Mouse (Mus musculus): ENCODE results near the gene Epb41. TPM values are rescaled to one million over a fixed set of nuclear protein-coding genes. Genes with fewer than 3 reads are reported as not detected.

Epb41 gene
- polyA plus RNA-seq, 2 experiments: 113 to 153 TPM

GRCm38 (mm10) chr4:131907912-131908311, 167.2 kb downstream of the Epb41 start:
- Histone ChIP-seq H3K4me1 (replicated peaks; ENCODE audit: control insufficient read depth in 2 of 2, insufficient read depth in 2 of 2, low read length in 1 of 2) (no peaks in the 10 kb centered on the region; a peak in 1 of 4 replicates), H3K9me3 (ENCODE audit: control insufficient read depth, low read length) (no peaks in the 10 kb centered on the region), H3K27ac (no peak overlapping the region), H3K4me2 (ENCODE audit: low read depth) (no peak overlapping the region), H3K4me3 (ENCODE audit: insufficient read depth in 1 of 2, low read depth in 2 of 2, low read length in 2 of 2) (no peak overlapping the region), H3K27me3 (ENCODE audit: control insufficient read depth, insufficient read depth, low read length) (peaks cover 19% of the 10 kb centered on the region), H3K9ac (replicated peaks) (no peak overlapping the region), H3K36me3 (replicated peaks; ENCODE audit: control insufficient read depth, insufficient read depth, low read depth) (peaks cover 5% of the 10 kb centered on the region)
- DNase-seq (ENCODE audit: low read depth in 3 of 3, low spot score in 3 of 3) (no peak), ATAC-seq (ENCODE audit: insufficient read depth) (no peak)
- WGBS (ENCODE audit: insufficient replicate concordance): 85% methylated on average over 3 of the region's 3 CpGs
- no peak for TF ChIP-seq EP300 (IDR thresholded peaks at IDR 0.05; ENCODE audit: low read depth)
- TF ChIP-seq CTCF (IDR thresholded peaks at IDR 0.05; ENCODE audit: low read depth): peak; percentile 74

GRCm38 (mm10) chr4:131906423-131906822, 168.7 kb downstream of the Epb41 start:
- DNase-seq (ENCODE audit: low read depth in 3 of 3, low spot score in 3 of 3) (no peak), ATAC-seq (ENCODE audit: insufficient read depth) (no peak)
- 75% methylated on average over 6 of the region's 6 CpGs for WGBS (ENCODE audit: insufficient replicate concordance)
- H3K9me3 ChIP-seq (ENCODE audit: control insufficient read depth, low read length): no peaks in the 10 kb centered on the region
- peaks cover 14% of the 10 kb centered on the region for H3K36me3 ChIP-seq (replicated peaks; ENCODE audit: control insufficient read depth, insufficient read depth, low read depth)
- H3K4me1 ChIP-seq (replicated peaks; ENCODE audit: control insufficient read depth in 2 of 2, insufficient read depth in 2 of 2, low read length in 1 of 2): no peaks in the 10 kb centered on the region; a peak in 1 of 4 replicates
- H3K9ac ChIP-seq (replicated peaks): no peak overlapping the region
- no peak overlapping the region for H3K27ac ChIP-seq
- no peak for TF ChIP-seq CTCF (IDR thresholded peaks at IDR 0.05; ENCODE audit: low read depth)
- no peak for TF ChIP-seq EP300 (IDR thresholded peaks at IDR 0.05; ENCODE audit: low read depth)
- no peak overlapping the region for H3K4me3 ChIP-seq (ENCODE audit: insufficient read depth in 1 of 2, low read depth in 2 of 2, low read length in 2 of 2)
- no peak overlapping the region for H3K4me2 ChIP-seq (ENCODE audit: low read depth)
- H3K27me3 ChIP-seq (ENCODE audit: control insufficient read depth, insufficient read depth, low read length): peaks cover 4% of the 10 kb centered on the region

- Histone ChIP-seq H3K9me3 (ENCODE audit: control insufficient read depth, low read length) (no peaks in the 10 kb centered on the region), H3K27me3 (ENCODE audit: control insufficient read depth, insufficient read depth, low read length) (no peaks in the 10 kb centered on the region), H3K4me2 (ENCODE audit: low read depth) (no peak overlapping the region), H3K4me3 (ENCODE audit: insufficient read depth in 1 of 2, low read depth in 2 of 2, low read length in 2 of 2) (no peak overlapping the region), H3K27ac (no peak overlapping the region), H3K36me3 (replicated peaks; ENCODE audit: control insufficient read depth, insufficient read depth, low read depth) (peaks cover 34% of the 10 kb centered on the region), H3K9ac (replicated peaks) (no peak overlapping the region), H3K4me1 (replicated peaks; ENCODE audit: control insufficient read depth in 2 of 2, insufficient read depth in 2 of 2, low read length in 1 of 2) (no peaks in the 10 kb centered on the region)
- DNase-seq (ENCODE audit: low read depth in 3 of 3, low spot score in 3 of 3) (no peak), ATAC-seq (ENCODE audit: insufficient read depth) (peak; percentile 42; the same call in 1 of the 2 replicates)
- 52% methylated on average over 8 of the region's 8 CpGs for WGBS (ENCODE audit: insufficient replicate concordance)
- TF ChIP-seq EP300 (IDR thresholded peaks at IDR 0.05; ENCODE audit: low read depth): no peak
- peak; percentile 77 for TF ChIP-seq CTCF (IDR thresholded peaks at IDR 0.05; ENCODE audit: low read depth)
Measured at GRCm38 (mm10) chr4:131904478-131904877, 170.6 kb downstream of the Epb41 start.

- Histone ChIP-seq H3K9ac (replicated peaks) (no peak overlapping the region), H3K4me3 (ENCODE audit: insufficient read depth in 1 of 2, low read depth in 2 of 2, low read length in 2 of 2) (no peak overlapping the region), H3K36me3 (replicated peaks; ENCODE audit: control insufficient read depth, insufficient read depth, low read depth) (peaks cover 59% of the 10 kb centered on the region), H3K4me2 (ENCODE audit: low read depth) (no peak overlapping the region), H3K4me1 (replicated peaks; ENCODE audit: control insufficient read depth in 2 of 2, insufficient read depth in 2 of 2, low read length in 1 of 2) (no peaks in the 10 kb centered on the region), H3K9me3 (ENCODE audit: control insufficient read depth, low read length) (no peaks in the 10 kb centered on the region), H3K27me3 (ENCODE audit: control insufficient read depth, insufficient read depth, low read length) (no peaks in the 10 kb centered on the region), H3K27ac (no peak overlapping the region)
- ATAC-seq (ENCODE audit: insufficient read depth): no peak
- TF ChIP-seq CTCF (IDR thresholded peaks at IDR 0.05; ENCODE audit: low read depth) (no peak), EP300 (IDR thresholded peaks at IDR 0.05; ENCODE audit: low read depth) (no peak)
- 91% methylated on average over 15 of the region's 15 CpGs for WGBS (ENCODE audit: insufficient replicate concordance)
- DNase-seq (ENCODE audit: low read depth in 3 of 3, low spot score in 3 of 3): no peak
Measured at GRCm38 (mm10) chr4:131901090-131901489, 174.0 kb downstream of the Epb41 start.

GRCm38 (mm10) chr4:131899180-131899554, 176.0 kb downstream of the Epb41 start:
- H3K4me2 ChIP-seq (ENCODE audit: low read depth): no peak overlapping the region
- no peak for DNase-seq (ENCODE audit: low read depth in 3 of 3, low spot score in 3 of 3)
- H3K27me3 ChIP-seq (ENCODE audit: control insufficient read depth, insufficient read depth, low read length): no peaks in the 10 kb centered on the region
- no peaks in the 10 kb centered on the region for H3K4me1 ChIP-seq (replicated peaks; ENCODE audit: control insufficient read depth in 2 of 2, insufficient read depth in 2 of 2, low read length in 1 of 2)
- no peak overlapping the region for H3K27ac ChIP-seq
- 90% methylated on average over 6 of the region's 6 CpGs for WGBS (ENCODE audit: insufficient replicate concordance)
- no peak overlapping the region for H3K4me3 ChIP-seq (ENCODE audit: insufficient read depth in 1 of 2, low read depth in 2 of 2, low read length in 2 of 2)
- no peaks in the 10 kb centered on the region for H3K9me3 ChIP-seq (ENCODE audit: control insufficient read depth, low read length)
- no peak overlapping the region for H3K9ac ChIP-seq (replicated peaks)
- ATAC-seq (ENCODE audit: insufficient read depth): no peak
- TF ChIP-seq CTCF (IDR thresholded peaks at IDR 0.05; ENCODE audit: low read depth) (no peak), EP300 (IDR thresholded peaks at IDR 0.05; ENCODE audit: low read depth) (no peak)
- peaks cover 67% of the 10 kb centered on the region for H3K36me3 ChIP-seq (replicated peaks; ENCODE audit: control insufficient read depth, insufficient read depth, low read depth)
